Mouse (Mus musculus) thymus, adult 2 months (tissue): ENCODE measurements at regions not wholly inside any gene's neighbourhood (a gene's known extent, or its start where the extent isn't known, plus 50 kb on each side); places are given as distances from the start of the nearest gene placed in this dataset.

Experiments used
- CTCF ChIP-seq: fragments of 200-500 bp; IDR thresholded peaks from 2 replicates; pipeline ENCODE4 v1.5.1; 2012; ENCODE audit warnings: mild to moderate bottlenecking, control low read depth, low read length, moderate library complexity, borderline replicate concordance; ENCODE audit not compliant: control insufficient read depth, poor library complexity, insufficient read depth; ENCODE audit errors: extremely low read depth
- POLR2A ChIP-seq: fragments of 200-500 bp; IDR thresholded peaks from 2 replicates; pipeline ENCODE4 v1.6.1; 2012; ENCODE audit warnings: mild to moderate bottlenecking, low read length, control low read depth, moderate library complexity; ENCODE audit not compliant: control insufficient read depth, poor library complexity, insufficient read depth; ENCODE audit errors: extremely low read depth

DNA sequence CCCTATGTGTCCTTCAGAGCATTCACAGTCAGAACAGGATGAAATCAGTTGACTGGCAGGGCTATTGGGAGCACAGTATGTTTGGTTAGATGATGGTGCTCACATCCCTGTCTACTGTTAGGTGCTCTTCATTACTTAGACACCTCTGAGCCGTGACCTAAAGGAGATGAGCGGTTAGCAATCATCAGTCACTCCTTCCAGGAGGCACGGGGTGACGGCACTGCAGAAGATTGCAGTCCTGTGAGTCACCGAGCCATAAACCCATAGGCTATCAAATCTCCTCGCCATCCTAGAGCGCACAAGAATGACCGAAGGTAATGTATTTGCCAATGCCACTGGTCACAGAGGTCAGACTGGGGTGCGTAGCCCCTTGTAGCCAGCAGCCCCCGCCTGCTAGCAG, 176.8 kb upstream of the Arl4c start:
- TF ChIP-seq CTCF, result no peak
- TF ChIP-seq POLR2A, result no peak
